Mouse (Mus musculus): ENCODE data around the gene Adgrg3. TPM values are rescaled to one million over a fixed set of nuclear protein-coding genes. Genes with fewer than 3 reads are reported as not detected.

Adgrg3 gene
- polyA plus RNA-seq, 1 experiment = 0.16 TPM

DNA sequence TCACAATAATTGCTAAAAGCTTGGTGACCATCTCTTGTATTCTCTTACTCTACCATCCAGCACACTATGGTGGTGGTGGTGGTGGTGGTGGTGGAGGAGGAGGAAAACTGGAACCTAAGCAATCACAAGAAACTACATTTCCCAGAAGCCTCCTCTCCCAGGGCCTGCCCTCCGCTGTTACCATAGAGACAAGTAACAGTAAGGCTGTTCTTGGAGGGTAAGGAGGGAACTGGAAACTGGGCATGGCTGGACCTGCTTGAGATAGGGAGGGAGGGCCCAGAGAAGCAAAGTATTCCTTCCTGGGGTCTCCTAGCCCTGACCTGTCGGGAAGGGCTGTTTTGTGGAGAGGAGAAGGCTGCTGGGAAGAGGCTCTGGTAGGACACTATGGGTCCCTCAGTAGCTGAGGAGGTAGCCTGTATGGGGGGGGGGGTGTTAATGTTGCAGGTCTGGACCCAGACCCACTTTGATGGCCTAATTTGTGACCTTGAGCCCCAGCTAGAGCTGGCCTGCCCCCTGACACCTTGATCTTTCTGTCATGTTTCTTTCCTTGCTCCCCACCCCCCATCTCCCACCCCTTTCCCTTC, 37.5 kb downstream of the Adgrg3 start, which contains the start of gene Drc7:
TSS of gene Drc7 (plus strand) at position 177 of the 584 bp plus-strand sequence.
- 27% methylated on average over 2 of the region's 2 CpGs for WGBS
- H3K4me3 ChIP-seq (replicated peaks; ENCODE audit: insufficient read depth, low read depth, low read length) = no peak within 1 kb of the TSS
- DNase-seq = no peak
- TF ChIP-seq CTCF (IDR thresholded peaks at IDR 0.05; ENCODE audit: borderline replicate concordance, insufficient read depth, low read depth, low read length) (no peak), POLR2A (IDR thresholded peaks at IDR 0.05; ENCODE audit: borderline replicate concordance, insufficient read depth, low read length) (no peak)
- no peaks in the 10 kb centered on the region for H3K27me3 ChIP-seq (ENCODE audit: control insufficient read depth, insufficient read depth, low read length)
- H3K27ac ChIP-seq (ENCODE audit: insufficient read depth, low read length) = no peak within 1 kb of the TSS
- no peaks in the 10 kb centered on the region for H3K4me1 ChIP-seq (ENCODE audit: control insufficient read depth, insufficient read depth, low read length)

DNA sequence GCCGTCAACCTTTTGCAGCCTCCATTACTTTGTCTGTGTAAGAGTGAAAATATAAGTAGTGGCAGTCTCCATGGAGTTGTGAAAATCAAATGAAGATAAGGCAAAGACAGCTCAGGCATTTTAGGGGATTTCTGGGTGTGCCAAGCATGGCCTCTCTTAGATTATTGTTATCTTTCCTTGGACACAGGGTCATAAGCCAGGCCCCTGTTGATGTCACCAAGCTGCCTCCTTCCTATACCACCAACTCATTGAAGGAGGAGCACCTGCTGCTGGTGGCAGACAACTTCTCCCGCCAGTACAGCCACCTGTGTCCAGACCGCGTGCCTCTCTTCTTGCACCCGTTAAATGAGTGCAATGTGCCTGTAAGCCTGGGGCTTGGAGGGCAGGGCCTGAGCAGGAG, 38.9 kb downstream of the Adgrg3 start:
- TF ChIP-seq CTCF (IDR thresholded peaks at IDR 0.05; ENCODE audit: borderline replicate concordance, insufficient read depth, low read depth, low read length) (no peak), POLR2A (IDR thresholded peaks at IDR 0.05; ENCODE audit: borderline replicate concordance, insufficient read depth, low read length) (no peak)
- Histone ChIP-seq H3K27ac (ENCODE audit: insufficient read depth, low read length) (no peak overlapping the region), H3K4me3 (replicated peaks; ENCODE audit: insufficient read depth, low read depth, low read length) (no peak overlapping the region), H3K4me1 (ENCODE audit: control insufficient read depth, insufficient read depth, low read length) (no peaks in the 10 kb centered on the region), H3K27me3 (ENCODE audit: control insufficient read depth, insufficient read depth, low read length) (no peaks in the 10 kb centered on the region)
- 86% methylated on average over 5 of the region's 5 CpGs for WGBS
- DNase-seq = no peak

DNA sequence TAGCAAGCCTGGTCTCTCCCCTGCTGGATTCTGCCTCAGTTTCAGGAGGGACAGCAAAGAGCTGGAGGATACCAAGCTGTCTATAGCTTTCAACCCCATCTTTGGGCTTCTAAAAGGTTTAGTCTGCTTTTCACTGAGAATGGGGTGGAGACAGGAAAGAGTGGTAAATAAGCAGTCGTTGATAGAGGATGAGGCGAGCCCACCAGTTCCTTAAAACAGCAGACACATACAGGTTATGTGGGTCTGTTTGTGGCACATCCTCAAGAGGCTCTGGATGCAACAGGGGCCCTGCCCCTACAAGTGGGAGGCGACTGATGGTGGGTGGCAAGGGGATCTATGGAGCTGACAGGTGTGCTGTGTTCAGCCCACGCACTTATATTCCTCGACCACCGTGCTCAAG, 41.2 kb downstream of the Adgrg3 start:
- Histone ChIP-seq H3K4me1 (ENCODE audit: control insufficient read depth, insufficient read depth, low read length) (no peaks in the 10 kb centered on the region), H3K4me3 (replicated peaks; ENCODE audit: insufficient read depth, low read depth, low read length) (no peak overlapping the region), H3K27ac (ENCODE audit: insufficient read depth, low read length) (no peak overlapping the region), H3K27me3 (ENCODE audit: control insufficient read depth, insufficient read depth, low read length) (no peaks in the 10 kb centered on the region)
- 71% methylated on average over 6 of the region's 6 CpGs for WGBS
- no peak for TF ChIP-seq POLR2A (IDR thresholded peaks at IDR 0.05; ENCODE audit: borderline replicate concordance, insufficient read depth, low read length)
- no peak for TF ChIP-seq CTCF (IDR thresholded peaks at IDR 0.05; ENCODE audit: borderline replicate concordance, insufficient read depth, low read depth, low read length)
- DNase-seq = no peak

DNA sequence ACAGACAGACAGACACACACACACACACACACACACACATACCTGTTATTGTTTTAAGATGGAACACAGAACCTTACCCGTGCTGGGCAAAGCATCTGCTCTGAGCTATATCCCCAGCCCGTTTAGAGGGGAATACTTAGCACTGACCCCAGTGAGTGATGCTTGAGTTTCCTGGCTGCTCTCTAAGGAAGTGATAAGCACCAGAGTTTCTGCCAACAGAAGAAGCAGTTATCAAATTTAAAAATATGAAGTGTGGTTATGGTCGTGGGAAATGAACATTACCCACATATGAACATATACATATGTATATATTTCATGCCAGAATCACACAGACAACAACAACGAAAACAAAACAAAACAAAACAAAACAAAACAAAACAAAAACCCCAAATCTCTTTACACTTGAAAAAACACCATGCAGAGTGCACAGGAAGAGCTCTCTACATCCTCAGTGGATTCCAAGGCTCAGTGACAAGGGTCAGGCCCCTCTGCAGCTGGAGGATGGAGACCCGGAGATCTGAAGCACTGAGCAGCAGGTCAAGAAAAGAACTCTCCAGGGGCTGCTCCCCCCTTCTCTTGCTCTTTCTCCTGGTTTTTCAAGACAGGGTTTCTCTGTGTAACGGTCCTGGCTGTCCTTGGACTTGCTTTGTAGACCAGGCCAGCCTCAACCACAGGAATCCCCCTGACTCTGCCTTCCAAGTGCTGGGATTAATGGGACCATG, 42.5 kb downstream of the Adgrg3 start:
- Histone ChIP-seq H3K27ac (ENCODE audit: insufficient read depth, low read length) (no peak overlapping the region), H3K4me3 (replicated peaks; ENCODE audit: insufficient read depth, low read depth, low read length) (no peak overlapping the region), H3K27me3 (ENCODE audit: control insufficient read depth, insufficient read depth, low read length) (no peaks in the 10 kb centered on the region), H3K4me1 (ENCODE audit: control insufficient read depth, insufficient read depth, low read length) (no peaks in the 10 kb centered on the region)
- no peak for TF ChIP-seq POLR2A (IDR thresholded peaks at IDR 0.05; ENCODE audit: borderline replicate concordance, insufficient read depth, low read length)
- TF ChIP-seq CTCF (IDR thresholded peaks at IDR 0.05; ENCODE audit: borderline replicate concordance, insufficient read depth, low read depth, low read length) = no peak
- 72% methylated on average over 6 of the region's 6 CpGs for WGBS
- no peak for DNase-seq

DNA sequence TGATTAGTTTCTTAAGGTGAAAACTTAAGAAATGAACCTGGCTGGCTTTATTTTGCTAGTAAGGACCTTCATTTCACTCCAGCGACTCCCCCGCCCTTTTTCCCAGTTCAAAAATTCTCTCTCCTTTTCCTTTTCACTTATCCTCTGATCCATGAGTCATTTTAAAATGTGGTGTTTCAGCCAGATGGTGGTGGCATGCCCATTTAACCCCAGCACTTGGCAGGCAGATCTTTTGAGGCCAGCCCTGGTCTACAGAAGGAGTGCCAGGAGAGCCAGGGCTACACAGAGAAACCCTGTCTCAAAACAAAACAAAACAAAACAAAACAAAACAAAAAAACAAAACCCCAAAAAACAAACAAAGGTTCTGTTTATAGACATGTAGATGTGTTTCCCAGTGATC, 47.0 kb downstream of the Adgrg3 start:
- no peaks in the 10 kb centered on the region for H3K4me1 ChIP-seq (ENCODE audit: control insufficient read depth, insufficient read depth, low read length)
- DNase-seq = peak; percentile 67 to 85
- H3K27ac ChIP-seq (ENCODE audit: insufficient read depth, low read length) = no peak overlapping the region
- H3K4me3 ChIP-seq (replicated peaks; ENCODE audit: insufficient read depth, low read depth, low read length) = no peak overlapping the region
- H3K27me3 ChIP-seq (ENCODE audit: control insufficient read depth, insufficient read depth, low read length) = no peaks in the 10 kb centered on the region
- TF ChIP-seq POLR2A (IDR thresholded peaks at IDR 0.05; ENCODE audit: borderline replicate concordance, insufficient read depth, low read length) = no peak
- TF ChIP-seq CTCF (IDR thresholded peaks at IDR 0.05; ENCODE audit: borderline replicate concordance, insufficient read depth, low read depth, low read length) = no peak
- WGBS = 9% methylated on average over 2 of the region's 2 CpGs

DNA sequence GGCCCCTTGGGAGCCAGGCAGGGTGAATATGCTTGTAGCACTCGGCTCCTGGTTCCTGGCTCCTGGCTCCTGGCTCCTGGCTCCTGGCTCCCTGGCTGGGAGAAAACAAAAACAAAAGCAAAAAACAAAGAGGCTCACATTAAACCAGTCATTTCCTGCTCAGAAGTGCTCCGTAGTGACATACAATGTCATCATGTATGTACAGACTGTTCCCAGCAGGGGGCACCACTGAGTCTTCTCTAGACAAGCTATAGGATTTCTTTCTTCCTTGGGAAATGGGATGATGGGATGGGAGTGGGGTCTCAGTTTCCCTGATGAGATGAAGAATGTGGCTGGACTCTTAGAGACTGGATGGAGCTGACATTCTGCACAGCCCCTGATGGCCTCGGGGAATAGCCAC, 50.1 kb downstream of the Adgrg3 start:
- no peaks in the 10 kb centered on the region for H3K4me1 ChIP-seq (ENCODE audit: control insufficient read depth, insufficient read depth, low read length)
- H3K27ac ChIP-seq (ENCODE audit: insufficient read depth, low read length) = no peak overlapping the region
- no peaks in the 10 kb centered on the region for H3K27me3 ChIP-seq (ENCODE audit: control insufficient read depth, insufficient read depth, low read length)
- TF ChIP-seq POLR2A (IDR thresholded peaks at IDR 0.05; ENCODE audit: borderline replicate concordance, insufficient read depth, low read length) (no peak), CTCF (IDR thresholded peaks at IDR 0.05; ENCODE audit: borderline replicate concordance, insufficient read depth, low read depth, low read length) (peak; percentile 3; the same call in 1 of the 2 replicates)
- H3K4me3 ChIP-seq (replicated peaks; ENCODE audit: insufficient read depth, low read depth, low read length) = no peak overlapping the region
- WGBS = 59% methylated on average over 3 of the region's 3 CpGs
- DNase-seq = no peak

DNA sequence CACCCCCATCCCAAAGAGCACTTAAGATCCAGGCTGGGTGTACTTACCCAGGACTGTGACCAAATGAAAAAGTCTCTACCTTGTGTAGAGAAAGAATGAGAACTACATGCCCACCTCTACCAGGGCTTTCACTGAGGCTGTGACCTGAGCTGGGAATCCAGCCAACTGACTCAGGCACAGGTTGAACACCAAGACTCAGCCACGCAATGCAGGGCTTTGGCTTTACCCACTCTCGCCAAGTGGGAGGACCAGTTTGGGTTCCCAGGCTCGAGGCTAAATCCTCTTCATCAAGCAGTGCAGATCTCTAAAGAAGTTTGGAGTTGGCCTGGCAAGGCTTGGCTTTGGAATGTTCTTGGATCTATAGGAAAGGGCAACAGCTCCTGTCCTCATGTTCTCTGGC, 58.0 kb downstream of the Adgrg3 start:
- Histone ChIP-seq H3K4me3 (replicated peaks; ENCODE audit: insufficient read depth, low read depth, low read length) (no peak overlapping the region), H3K27ac (ENCODE audit: insufficient read depth, low read length) (0 out of 2 replicates have a peak overlapping the region, but pooled peaks have one; percentile 0), H3K27me3 (ENCODE audit: control insufficient read depth, insufficient read depth, low read length) (no peaks in the 10 kb centered on the region), H3K4me1 (ENCODE audit: control insufficient read depth, insufficient read depth, low read length) (peaks cover 16% of the 10 kb centered on the region)
- no peak for DNase-seq
- TF ChIP-seq CTCF (IDR thresholded peaks at IDR 0.05; ENCODE audit: borderline replicate concordance, insufficient read depth, low read depth, low read length) (no peak), POLR2A (IDR thresholded peaks at IDR 0.05; ENCODE audit: borderline replicate concordance, insufficient read depth, low read length) (no peak)
- 48% methylated on average over 3 of the region's 3 CpGs for WGBS

DNA sequence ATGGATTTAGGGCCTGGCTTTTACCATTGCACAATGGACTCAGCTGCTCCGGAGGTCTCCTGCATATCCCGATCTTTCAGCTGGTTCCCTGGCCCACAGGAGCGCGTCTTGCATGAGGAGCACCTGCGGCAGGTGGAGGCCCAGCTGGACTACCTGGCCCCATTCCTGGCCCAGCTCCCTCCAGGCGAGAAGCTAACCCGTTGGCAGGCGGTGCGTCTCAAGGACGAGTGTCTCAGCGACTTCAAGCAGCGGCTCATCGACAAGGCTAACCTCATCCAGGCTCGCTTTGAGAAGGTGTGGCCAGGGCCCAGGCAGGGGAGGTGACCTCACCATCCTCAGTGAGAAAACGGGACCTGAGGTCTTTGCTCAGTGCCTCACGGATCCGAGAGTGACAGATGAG, 58.7 kb downstream of the Adgrg3 start:
- no peak for TF ChIP-seq CTCF (IDR thresholded peaks at IDR 0.05; ENCODE audit: borderline replicate concordance, insufficient read depth, low read depth, low read length)
- TF ChIP-seq POLR2A (IDR thresholded peaks at IDR 0.05; ENCODE audit: borderline replicate concordance, insufficient read depth, low read length) = no peak
- 41% methylated on average over 17 of the region's 17 CpGs for WGBS
- Histone ChIP-seq H3K4me1 (ENCODE audit: control insufficient read depth, insufficient read depth, low read length) (peaks cover 16% of the 10 kb centered on the region), H3K27ac (ENCODE audit: insufficient read depth, low read length) (peak overlapping the region; percentile 49), H3K4me3 (replicated peaks; ENCODE audit: insufficient read depth, low read depth, low read length) (no peak overlapping the region), H3K27me3 (ENCODE audit: control insufficient read depth, insufficient read depth, low read length) (no peaks in the 10 kb centered on the region)
- peak; percentile 80 to 81 for DNase-seq

Measured in cerebellum, adult 2 months (tissue).